ENCODE assay signal across 21 mouse cellular contexts in the genomic region with DNA sequence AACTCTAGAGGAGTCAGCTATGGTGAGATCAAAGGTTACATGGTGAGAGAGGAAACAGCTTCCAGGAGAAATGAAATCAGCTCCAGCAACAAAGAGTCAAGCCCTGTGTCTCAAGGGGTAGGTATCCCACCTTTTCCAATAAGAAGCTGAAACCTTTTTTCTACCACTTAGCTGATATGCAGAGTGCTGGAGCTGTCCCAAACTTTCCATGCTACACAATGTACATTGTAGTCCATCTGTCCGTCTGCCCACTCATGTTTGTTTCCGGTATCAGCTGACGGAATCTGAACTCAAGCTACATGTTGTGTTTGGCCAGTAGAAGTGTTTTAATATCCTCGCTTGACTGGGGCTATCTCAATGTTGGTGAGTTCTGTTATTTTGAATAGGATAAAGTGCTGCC.
"Had no signal": no experiment of that assay in that cellular context is flagged by ENCODE, and none has a peak within 500 bp of the region (broad histone marks: within the 10 kb centered on the region; RNA-seq: fewer than 3 reads in every experiment).

No protein-coding gene starts in this region.

- DNase-seq: forebrain, postnatal 0 days; gastrocnemius, postnatal 14 days; gastrocnemius, postnatal 36 days; heart, postnatal 14 days; kidney, adult 11 months; kidney, adult 8-10 months; kidney, postnatal 14 days; layer of hippocampus, adult 9-11 months; layer of hippocampus, postnatal 36 days; left cerebral cortex, postnatal 4 days; lung, adult 18-20 months had no signal

- H3K4me3 ChIP-seq: heart, embryonic 15.5 days; hindbrain, embryonic 13.5 days; hindbrain, embryonic 15.5 days; limb, embryonic 13.5 days; limb, embryonic 15.5 days; liver, embryonic 12.5 days had no signal

- H3K36me3 ChIP-seq: heart, embryonic 15.5 days; hindbrain, embryonic 13.5 days; hindbrain, embryonic 15.5 days; limb, embryonic 13.5 days; limb, embryonic 15.5 days; liver, embryonic 12.5 days had no signal

- H3K27me3 ChIP-seq: heart, embryonic 15.5 days; hindbrain, embryonic 13.5 days; hindbrain, embryonic 15.5 days; limb, embryonic 13.5 days; limb, embryonic 15.5 days; liver, embryonic 12.5 days had no signal

- ATAC-seq: forebrain, postnatal 0 days; hindbrain, postnatal 0 days; intestine, embryonic 16.5 days; liver, embryonic 12.5 days had no signal

- H3K9ac ChIP-seq: forebrain, postnatal 0 days; heart, embryonic 15.5 days; hindbrain, embryonic 13.5 days; hindbrain, embryonic 15.5 days; limb, embryonic 13.5 days; limb, embryonic 15.5 days; liver, embryonic 12.5 days; liver, embryonic 14.5 days had no signal

- H3K9me3 ChIP-seq: heart, embryonic 15.5 days; hindbrain, embryonic 13.5 days; hindbrain, embryonic 15.5 days; limb, embryonic 13.5 days; limb, embryonic 15.5 days; liver, embryonic 12.5 days had no signal

- H3K4me2 ChIP-seq: heart, embryonic 11.5 days; heart, embryonic 15.5 days; hindbrain, embryonic 13.5 days; hindbrain, embryonic 15.5 days; limb, embryonic 13.5 days; limb, embryonic 15.5 days; liver, embryonic 12.5 days had no signal

- H3K27ac ChIP-seq: heart, embryonic 15.5 days; hindbrain, embryonic 13.5 days; hindbrain, embryonic 15.5 days; hindbrain, postnatal 0 days; limb, embryonic 13.5 days; limb, embryonic 15.5 days; liver, embryonic 12.5 days; liver, embryonic 14.5 days had no signal

- H3K4me1 ChIP-seq: heart, embryonic 15.5 days; hindbrain, embryonic 13.5 days; hindbrain, embryonic 15.5 days; limb, embryonic 13.5 days; limb, embryonic 15.5 days; liver, embryonic 12.5 days had no signal
